Mouse (Mus musculus): ENCODE measurements around the gene Cask. TPM values are rescaled to one million over a fixed set of nuclear protein-coding genes. Genes with fewer than 3 reads are reported as not detected.
A peak's percentile ranks its signal among the peaks of the same experiment; 100 is the strongest.

Gene Cask
- total RNA-seq, 2 experiments from 2014 or later = 104 to 119 TPM

- DNase-seq (ENCODE audit: low spot score in 2 of 2) = no peak
Measured at GRCm38 (mm10) chrX:13471925-13472324, 379.2 kb downstream of the Cask start.

DNA sequence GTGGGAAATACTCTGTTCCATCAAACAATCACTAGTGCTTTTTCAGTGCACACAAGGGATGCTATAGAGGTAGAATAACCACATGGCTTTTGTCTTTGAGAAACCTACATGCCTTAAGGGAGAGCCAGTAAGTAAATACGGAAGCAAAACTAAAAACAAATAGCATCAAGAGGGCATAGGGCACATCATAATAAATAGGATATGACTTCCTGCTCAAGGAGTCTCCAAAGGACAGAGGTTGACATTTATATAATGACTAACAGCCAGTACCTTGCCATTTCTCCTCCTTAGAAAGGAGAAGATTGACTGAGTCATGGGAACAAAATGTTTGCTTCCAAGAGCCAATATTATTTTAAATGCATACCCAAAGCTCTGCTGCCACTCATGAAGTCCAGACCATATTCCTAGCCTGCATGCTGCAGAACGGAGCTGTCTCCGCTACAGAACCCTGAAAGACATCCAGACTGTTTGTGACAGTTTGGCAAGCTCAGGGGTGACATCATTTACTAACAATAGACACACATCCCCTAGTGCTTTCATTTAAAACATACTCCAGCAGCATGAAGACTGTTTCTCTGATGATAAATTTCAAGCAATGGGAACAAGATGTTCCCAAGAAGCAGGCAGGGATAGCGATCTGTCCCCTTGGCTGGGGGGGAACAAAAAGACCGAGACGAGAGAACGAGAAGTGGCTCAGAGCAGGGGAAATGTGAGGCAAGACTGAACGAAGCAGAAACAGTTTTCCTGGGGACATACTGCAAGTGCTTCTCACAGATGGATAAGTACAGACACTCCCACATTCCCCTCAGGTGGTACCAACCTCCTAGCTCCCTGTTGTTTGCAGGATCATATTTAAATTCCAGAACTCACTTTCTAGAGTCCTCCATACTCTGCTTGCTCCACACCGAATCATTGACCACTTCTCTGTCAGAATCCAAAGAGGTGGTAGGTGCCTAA, 381.7 kb downstream of the Cask start:
- peak; percentile 22 to 39 for DNase-seq (ENCODE audit: low spot score in 2 of 2)

- no peak for DNase-seq (ENCODE audit: low spot score in 2 of 2)
Measured at GRCm38 (mm10) chrX:13467121-13467571, 384.0 kb downstream of the Cask start.

Small RNA genes within 50 kb of the gene (microRNA-seq; reads per million reads assigned to microRNA genes)
- gene Gm25246 = 0 reads per million in 2 experiments

Other genes starting within 250 kb of the Cask start
- gene Gpr34, start 219.3 kb downstream of the Cask start, total RNA-seq (2021) = 10 to 100 TPM; 10.8 to 17.5 TPM
- not detected for gene Gpr82, start 190.0 kb downstream of the Cask start, total RNA-seq (2021)